Mouse (Mus musculus) stomach, postnatal 0 days (tissue): ENCODE results near the gene Gm11565.

Experiments used
- CTCF ChIP-seq: IDR thresholded peaks from 2 replicates; pipeline ENCODE4 v1.5.1; 2016; ENCODE audit warnings: antibody characterized with exemption, low read depth, mild to moderate bottlenecking, moderate library complexity
- EP300 ChIP-seq: optimal IDR thresholded peaks from 2 replicates; pipeline ENCODE3; 2016; ENCODE audit warnings: antibody characterized with exemption

DNA sequence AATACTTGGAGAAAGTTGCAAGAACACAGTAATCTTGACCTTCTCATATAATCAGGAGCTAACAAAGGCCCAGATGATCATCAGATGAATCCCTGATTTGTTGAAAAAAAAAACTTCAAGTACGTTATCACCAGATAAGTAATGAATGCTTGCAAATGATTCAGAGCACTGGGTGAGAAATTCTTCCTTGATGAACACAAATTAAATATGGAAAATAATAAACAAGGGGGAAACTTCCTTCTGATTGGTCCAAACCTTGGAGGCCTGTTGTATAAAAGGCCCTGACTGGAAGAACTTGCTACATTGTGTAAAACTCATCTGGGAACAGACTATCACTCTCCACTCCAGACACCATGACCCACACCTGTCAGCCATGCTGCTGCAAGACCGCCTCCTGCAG is 6.9 kb upstream of the Gm11565 start, which contains the start of gene Krtap31-1:
- TF ChIP-seq CTCF, result no peak
- no peak for TF ChIP-seq EP300
